Mouse (Mus musculus) naive thymus-derived CD4-positive, alpha-beta T cell, adult 2 months (primary cell): ENCODE measurements around the gene Pitx3.
"Not testable (repeated sequence)": the region's sequence is repeated elsewhere in the genome, so short reads cannot be mapped to it uniquely, and the experiment has no call there.

Source experiments
- DNase-seq: peaks from one replicate; pipeline ENCODE4 v3.0.0-alpha.2; 2011; ENCODE audit warnings: low read depth

Gene Pitx3

GRCm38 (mm10) chr19:46131694-46132525 is 16.2 kb downstream of the Pitx3 start, which contains the start of gene Elovl3:
Gene Elovl3 (plus strand): TSS chr19:46131897.
- peak; percentile 25 for DNase-seq

- no peak for DNase-seq
Measured at GRCm38 (mm10) chr19:46131283-46131682, 16.8 kb downstream of the Pitx3 start.

- DNase-seq = not testable (repeated sequence)
Measured at GRCm38 (mm10) chr19:46129737-46130136, 18.4 kb downstream of the Pitx3 start.

GRCm38 (mm10) chr19:46126301-46126700 is 21.8 kb downstream of the Pitx3 start:
- DNase-seq = no peak

GRCm38 (mm10) chr19:46124651-46125050 is 23.5 kb downstream of the Pitx3 start:
- no peak for DNase-seq

- no peak for DNase-seq
Measured at GRCm38 (mm10) chr19:46123876-46124275, 24.2 kb downstream of the Pitx3 start.

DNA sequence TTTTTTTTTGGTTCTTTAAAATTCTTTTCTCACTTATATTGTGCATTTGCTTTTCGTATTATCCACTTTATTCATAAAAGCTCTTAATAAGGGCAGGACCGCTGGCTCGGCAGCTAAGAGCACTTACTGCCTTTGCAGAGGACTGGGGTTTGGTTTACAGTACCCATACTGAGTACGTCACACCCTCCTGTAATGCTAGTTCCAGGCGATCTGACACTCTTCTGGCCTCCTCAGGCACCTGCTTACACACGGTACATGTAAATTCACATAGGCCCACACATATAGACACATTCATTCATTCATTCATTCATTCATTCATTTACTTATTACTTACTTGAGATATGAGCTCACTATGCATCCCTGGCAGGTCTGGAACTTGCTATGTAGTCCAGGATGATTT is 27.3 kb downstream of the Pitx3 start:
- DNase-seq = no peak

GRCm38 (mm10) chr19:46119458-46119857 is 28.7 kb downstream of the Pitx3 start:
- no peak for DNase-seq

DNA sequence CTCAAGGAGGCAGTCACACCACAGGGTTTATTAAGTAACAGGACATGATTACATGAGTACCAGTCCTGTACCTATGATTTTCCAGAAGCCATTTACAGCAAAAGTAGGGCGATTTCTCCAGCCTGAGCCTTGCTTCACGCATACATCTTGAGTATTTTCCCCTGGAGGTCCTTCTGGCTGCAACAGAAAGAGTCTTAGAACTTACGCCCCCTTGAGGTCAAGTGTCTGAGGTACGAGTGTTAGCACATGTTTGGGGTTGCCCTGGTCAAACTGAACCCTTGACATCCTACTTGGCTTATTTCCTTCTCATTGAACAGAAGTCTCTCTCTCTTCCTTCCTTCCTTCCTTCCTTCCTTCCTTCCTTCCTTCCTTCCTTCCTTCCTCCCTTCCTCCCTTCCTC is 33.5 kb downstream of the Pitx3 start:
- DNase-seq = no peak

GRCm38 (mm10) chr19:46110781-46111180 is 37.3 kb downstream of the Pitx3 start:
- no peak for DNase-seq

- DNase-seq = no peak
Measured at GRCm38 (mm10) chr19:46110214-46110613, 37.9 kb downstream of the Pitx3 start.

DNA sequence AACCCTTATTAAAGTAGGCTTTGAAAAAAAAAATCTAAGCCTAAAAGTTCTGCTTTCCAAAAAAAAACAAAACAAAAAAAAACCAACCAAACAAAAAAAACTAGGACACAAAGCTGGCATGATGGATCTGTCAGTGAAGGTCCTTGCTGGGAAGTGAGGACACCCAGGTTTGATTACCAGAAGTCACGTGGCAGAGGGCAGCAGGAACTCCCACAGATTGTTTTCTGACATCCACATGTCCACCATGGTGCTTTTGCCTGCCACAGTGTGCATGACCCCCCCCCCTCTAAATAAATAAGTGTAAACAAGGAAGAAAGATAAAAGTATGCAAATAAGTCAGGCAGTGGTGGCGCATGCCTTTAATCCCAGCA is 44.0 kb downstream of the Pitx3 start:
- DNase-seq = no peak

- no peak for DNase-seq
Measured at GRCm38 (mm10) chr19:46103437-46104186, 44.5 kb downstream of the Pitx3 start.

DNA sequence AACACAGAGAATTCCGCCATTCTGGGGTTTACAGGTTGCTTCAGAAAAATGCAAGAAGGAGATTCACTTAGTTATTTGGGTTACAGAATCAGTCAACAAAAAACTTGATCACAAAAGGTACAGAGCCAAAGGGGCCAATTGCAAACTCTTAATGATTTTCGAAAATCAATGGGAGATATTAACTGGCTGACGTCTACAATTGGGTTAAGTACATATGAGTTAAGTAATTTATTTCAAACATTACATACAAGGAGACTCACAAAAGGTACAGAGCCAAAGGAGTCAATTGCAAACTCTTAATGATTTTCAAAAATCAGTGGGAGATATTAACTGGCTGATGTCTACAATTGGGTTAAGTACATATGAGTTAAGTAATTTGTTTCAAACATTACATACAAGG is 48.6 kb downstream of the Pitx3 start:
- DNase-seq = no peak

- no peak for DNase-seq
Measured at GRCm38 (mm10) chr19:46096396-46096795, 51.7 kb downstream of the Pitx3 start.

DNA sequence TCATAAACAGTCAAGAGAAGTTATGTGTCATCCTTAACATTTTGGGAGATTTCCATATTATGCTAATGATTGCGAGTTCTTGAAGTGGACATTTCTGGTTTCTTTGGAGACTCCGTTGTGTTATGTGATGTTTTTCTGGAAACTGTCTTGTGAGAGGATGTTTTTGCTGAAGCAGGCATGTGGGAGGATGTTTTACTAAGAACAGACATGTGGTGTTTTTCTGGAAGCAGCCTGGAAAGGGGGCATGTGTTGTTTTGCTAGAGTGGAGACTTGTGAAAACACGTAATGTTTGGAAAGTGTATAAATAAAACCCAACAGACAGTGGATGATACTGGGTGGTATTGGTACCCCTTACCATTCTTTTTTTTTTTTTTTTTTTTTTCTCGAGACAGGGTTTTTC is 52.8 kb downstream of the Pitx3 start:
- DNase-seq = no peak

GRCm38 (mm10) chr19:46094144-46094543 is 54.0 kb downstream of the Pitx3 start:
- no peak for DNase-seq

- no peak for DNase-seq
Measured at GRCm38 (mm10) chr19:46091641-46092040, 56.5 kb downstream of the Pitx3 start.

- no peak for DNase-seq
Measured at GRCm38 (mm10) chr19:46087871-46088270, 60.3 kb downstream of the Pitx3 start.

DNA sequence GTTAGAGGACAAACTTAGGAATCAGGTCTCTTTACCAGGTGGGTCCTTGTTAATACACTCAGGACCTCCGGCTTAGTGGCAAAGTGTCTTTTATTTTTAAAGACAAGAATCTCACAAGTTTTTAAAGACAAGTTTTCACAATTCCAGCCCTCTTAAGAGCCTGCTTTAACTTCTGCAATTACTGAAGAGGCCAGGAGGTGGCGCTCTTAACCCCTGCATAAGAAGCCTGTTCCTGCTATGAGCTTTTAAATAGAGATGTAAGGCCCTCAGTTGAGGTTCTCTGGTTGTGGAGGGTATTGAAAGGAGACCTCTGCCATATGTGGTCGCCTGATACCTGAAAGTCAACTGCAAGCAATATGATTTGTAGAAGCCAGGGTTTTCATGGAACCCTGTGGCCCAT is 61.8 kb downstream of the Pitx3 start:
- peak; percentile 84 for DNase-seq
